Mouse (Mus musculus) liver, postnatal 0 days (tissue): ENCODE data around the gene Fam189b. TPM values are rescaled to one million over a fixed set of nuclear protein-coding genes. Genes with fewer than 3 reads are reported as not detected.
A peak's percentile ranks its signal among the peaks of the same experiment; 100 is the strongest.

Source experiments
- ATAC-seq: fragments of 200-750 bp; cut with Nextera tagmentation; 2 replicates; pipeline ENCODE4 v1.8.0; 2017; ENCODE audit warnings: mild to moderate bottlenecking, moderate library complexity
- DNase-seq: peaks from one replicate; pipeline ENCODE4 v3.0.0-alpha.2; 2016
- H3K27ac ChIP-seq: fragments of 300-500 bp; sonication (generic); 2 replicates; pipeline ENCODE4 v1.5.1; 2014; ENCODE audit warnings: antibody characterized with exemption, moderate library complexity, mild to moderate bottlenecking, low read depth
- H3K27me3 ChIP-seq: fragments of 300-500 bp; sonication (generic); 2 replicates; pipeline ENCODE4 v1.6.1; 2014; ENCODE audit warnings: low read length, control low read depth, mixed read lengths; ENCODE audit not compliant: insufficient read depth
- H3K36me3 ChIP-seq: fragments of 300-500 bp; sonication (generic); replicated peaks from 2 replicates; pipeline ENCODE4 v1.6.1; 2014; ENCODE audit warnings: mild to moderate bottlenecking, control low read depth, low read length, moderate library complexity, mixed read lengths; ENCODE audit not compliant: insufficient read depth
- H3K4me1 ChIP-seq: fragments of 300-500 bp; sonication (generic); 2 replicates; pipeline ENCODE4 v1.6.1; 2014; ENCODE audit warnings: antibody characterized with exemption, mild to moderate bottlenecking, control low read depth; ENCODE audit not compliant: insufficient read depth
- H3K4me2 ChIP-seq: fragments of 300-500 bp; sonication (generic); 2 replicates; pipeline ENCODE4 v1.6.1; 2014; ENCODE audit warnings: low read depth, mild to moderate bottlenecking, low read length, moderate library complexity, mixed read lengths
- H3K4me3 ChIP-seq: fragments of 300-500 bp; sonication (generic); 2 replicates; pipeline ENCODE4 v1.5.1; 2014; ENCODE audit warnings: low read depth, low read length
- H3K9ac ChIP-seq: fragments of 300-500 bp; sonication (generic); replicated peaks from 2 replicates; pipeline ENCODE4 v1.6.1; 2014; ENCODE audit warnings: mild to moderate bottlenecking, moderate library complexity
- H3K9me3 ChIP-seq: fragments of 300-500 bp; sonication (generic); 2 replicates; pipeline ENCODE4 v1.6.1; 2016; ENCODE audit warnings: mild to moderate bottlenecking, control low read depth, low read length, mixed read lengths
- CTCF ChIP-seq: sonication (generic); IDR thresholded peaks from 2 replicates; pipeline ENCODE4 v1.5.1; 2016; ENCODE audit warnings: antibody characterized with exemption, low read depth
- EP300 ChIP-seq: IDR thresholded peaks from 2 replicates; pipeline ENCODE4 v1.6.1; 2016; ENCODE audit warnings: antibody characterized with exemption, low read depth, mild to moderate bottlenecking
- WGBS: fragments of 180-500 bp; shearing (Covaris S2); extraction: QIAGEN DNeasy Blood & Tissue Kit; methylation state at CpG from one replicate; pipeline ENCODE4 v1.1.7; 2014; ENCODE audit not compliant: insufficient replicate concordance; 5-methylcytosine and 5-hydroxymethylcytosine counted together
- polyA plus RNA-seq: library from polyadenylated mRNA; unstranded; fragments of >200 nt; fragmentation: Nextera tagmentation; extraction: Ambion mirVana; gene quantifications from 2 replicates; pipeline ENCODE4 v1.2.1, GENCODE M21; 2015

The Fam189b gene
- polyA plus RNA-seq, 1 experiment from 2014 or later, result 2.1 TPM

DNA sequence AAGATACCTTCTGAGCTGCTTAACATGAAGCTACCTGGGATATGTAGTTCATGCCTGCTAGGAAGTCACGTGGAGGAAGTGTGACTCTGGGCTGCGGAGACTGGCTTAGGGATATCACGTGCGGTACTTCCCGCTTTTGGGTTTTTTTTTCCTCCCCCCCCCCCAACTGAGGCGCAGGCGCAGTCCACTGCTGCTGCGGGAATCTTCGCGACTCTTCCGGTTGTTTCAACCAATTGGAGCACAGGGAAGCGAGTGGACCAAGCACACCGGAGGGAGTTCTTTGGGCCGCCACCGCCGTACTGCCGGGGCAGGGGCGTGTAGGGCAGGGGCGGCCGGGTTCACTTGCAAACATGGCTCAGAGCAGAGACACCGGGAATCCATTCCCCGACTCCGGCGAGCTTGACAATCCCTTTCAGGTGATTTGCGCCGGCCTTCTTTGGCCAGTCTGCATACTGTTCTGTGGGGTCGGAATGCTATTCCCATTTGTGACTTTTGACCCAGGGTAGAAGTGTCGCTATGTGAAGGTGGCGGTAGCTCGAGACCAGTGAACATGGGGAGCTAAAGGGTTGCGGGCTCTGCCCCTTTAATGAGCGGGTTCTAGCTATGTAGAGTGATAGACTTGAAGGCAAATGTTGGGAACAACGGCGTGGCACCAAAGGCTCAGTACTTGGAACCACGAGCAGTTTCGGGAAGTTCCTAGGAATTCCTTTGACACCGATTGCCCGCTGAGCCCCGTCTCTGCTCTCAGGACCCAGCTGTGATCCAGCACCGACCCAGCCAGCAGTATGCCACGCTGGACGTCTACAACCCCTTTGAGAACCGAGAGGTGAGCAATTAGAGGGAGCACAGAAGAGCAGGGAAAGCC lies 5.5 kb upstream of the Fam189b start, which contains the start of gene Scamp3:
Gene Scamp3, plus strand, starts transcription at position 232 of the 865 bp plus-strand sequence.
- TF ChIP-seq CTCF, result no peak
- no peak for TF ChIP-seq EP300
- DNase-seq, result peak; percentile 94
- H3K4me3 ChIP-seq, result peak within 1 kb of the TSS; percentile 69
- peaks cover 65% of the 10 kb centered on the region for H3K36me3 ChIP-seq
- no peaks in the 10 kb centered on the region for H3K27me3 ChIP-seq
- peak within 1 kb of the TSS; percentile 96 for H3K4me2 ChIP-seq
- H3K27ac ChIP-seq, result peak within 1 kb of the TSS; percentile 88
- peak; percentile 94 for ATAC-seq
- peaks cover 14% of the 10 kb centered on the region for H3K4me1 ChIP-seq
- under 1% methylated on average over 43 of the region's 43 CpGs for WGBS
- no peaks in the 10 kb centered on the region for H3K9me3 ChIP-seq
- H3K9ac ChIP-seq, result peak within 1 kb of the TSS; percentile 69

DNA sequence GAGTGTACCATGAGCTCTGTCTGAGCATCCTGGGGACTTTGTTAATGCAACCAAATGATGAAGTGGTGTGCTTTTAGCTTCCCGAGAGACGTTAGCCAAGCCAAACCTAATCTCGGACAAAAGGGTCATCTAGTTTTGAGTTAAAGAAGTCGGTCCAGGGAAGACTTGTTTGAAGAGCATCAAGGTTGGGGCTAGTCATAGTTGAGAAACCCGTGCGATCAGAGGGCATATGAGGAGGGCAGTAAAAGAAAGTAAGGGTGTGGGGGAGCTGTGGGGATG lies 4.9 kb upstream of the Fam189b start:
- H3K4me3 ChIP-seq, result peak overlapping the region; percentile 69
- no peak for ATAC-seq
- H3K4me1 ChIP-seq, result peaks cover 20% of the 10 kb centered on the region
- 4% methylated on average over 6 of the region's 6 CpGs for WGBS
- H3K9me3 ChIP-seq, result no peaks in the 10 kb centered on the region
- no peak for DNase-seq
- H3K36me3 ChIP-seq, result peaks cover 61% of the 10 kb centered on the region
- H3K9ac ChIP-seq, result peak overlapping the region; percentile 69
- no peak for TF ChIP-seq EP300
- TF ChIP-seq CTCF, result no peak
- no peaks in the 10 kb centered on the region for H3K27me3 ChIP-seq
- H3K27ac ChIP-seq, result peak overlapping the region; percentile 88
- peak overlapping the region; percentile 96 for H3K4me2 ChIP-seq

GRCm38 (mm10) chr3:89179056-89179455 lies 3.9 kb upstream of the Fam189b start:
- no peak overlapping the region for H3K4me3 ChIP-seq
- DNase-seq (no peak), ATAC-seq (no peak)
- peaks cover 51% of the 10 kb centered on the region for H3K36me3 ChIP-seq
- no peak overlapping the region for H3K9ac ChIP-seq
- 81% methylated on average over 11 of the region's 11 CpGs for whole genome bisulfite sequencing
- TF ChIP-seq EP300 (no peak), CTCF (no peak)
- H3K4me2 ChIP-seq, result peak overlapping the region; percentile 96; the same call in 1 of the 2 replicates
- no peak overlapping the region for H3K27ac ChIP-seq
- peaks cover 27% of the 10 kb centered on the region for H3K4me1 ChIP-seq
- no peaks in the 10 kb centered on the region for H3K9me3 ChIP-seq
- H3K27me3 ChIP-seq, result no peaks in the 10 kb centered on the region

DNA sequence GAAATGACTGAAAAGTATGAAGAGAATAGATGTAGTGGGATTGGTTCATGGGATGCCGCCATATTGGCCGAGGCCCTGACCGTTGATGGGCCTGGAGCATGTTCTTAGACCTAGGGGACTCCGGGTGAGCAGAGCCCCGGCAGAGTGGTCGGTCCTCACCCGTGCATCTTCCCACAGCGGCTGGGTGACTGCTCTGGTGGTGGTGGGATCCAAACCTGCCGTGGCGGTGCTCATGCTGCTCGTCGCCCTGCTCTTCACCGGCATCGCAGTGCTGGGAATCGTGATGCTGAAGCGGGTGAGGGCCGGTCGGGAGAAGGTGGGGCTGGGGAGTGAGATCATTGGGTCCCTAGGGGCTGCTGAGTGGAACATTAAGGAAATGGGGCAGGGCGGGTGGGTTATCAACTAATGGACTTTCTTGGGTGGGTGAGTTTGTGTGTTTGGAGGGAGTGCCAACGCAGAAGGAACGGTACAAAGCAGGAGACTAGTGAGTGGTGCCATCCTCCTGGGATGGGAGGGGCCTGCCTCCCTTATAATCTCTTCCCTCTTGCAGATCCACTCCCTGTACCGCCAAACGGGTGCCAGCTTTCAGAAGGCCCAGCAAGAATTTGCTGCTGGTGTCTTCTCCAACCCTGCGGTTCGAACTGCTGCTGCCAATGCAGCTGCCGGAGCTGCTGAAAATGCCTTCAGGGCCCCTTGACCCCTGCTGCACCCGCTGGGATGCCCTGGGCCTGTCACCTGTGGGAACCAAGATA lies 1.0 kb upstream of the Fam189b start:
- WGBS, result 86% methylated on average over 27 of the region's 27 CpGs
- Histone ChIP-seq H3K27ac (no peak overlapping the region), H3K36me3 (peaks cover 30% of the 10 kb centered on the region), H3K27me3 (no peaks in the 10 kb centered on the region), H3K9me3 (no peaks in the 10 kb centered on the region), H3K4me2 (0 out of 2 replicates have a peak overlapping the region, but pooled peaks have one; percentile 85), H3K4me1 (peaks cover 27% of the 10 kb centered on the region), H3K4me3 (no peak overlapping the region), H3K9ac (no peak overlapping the region)
- ATAC-seq (no peak), DNase-seq (no peak)
- no peak for TF ChIP-seq EP300
- TF ChIP-seq CTCF, result no peak

DNA sequence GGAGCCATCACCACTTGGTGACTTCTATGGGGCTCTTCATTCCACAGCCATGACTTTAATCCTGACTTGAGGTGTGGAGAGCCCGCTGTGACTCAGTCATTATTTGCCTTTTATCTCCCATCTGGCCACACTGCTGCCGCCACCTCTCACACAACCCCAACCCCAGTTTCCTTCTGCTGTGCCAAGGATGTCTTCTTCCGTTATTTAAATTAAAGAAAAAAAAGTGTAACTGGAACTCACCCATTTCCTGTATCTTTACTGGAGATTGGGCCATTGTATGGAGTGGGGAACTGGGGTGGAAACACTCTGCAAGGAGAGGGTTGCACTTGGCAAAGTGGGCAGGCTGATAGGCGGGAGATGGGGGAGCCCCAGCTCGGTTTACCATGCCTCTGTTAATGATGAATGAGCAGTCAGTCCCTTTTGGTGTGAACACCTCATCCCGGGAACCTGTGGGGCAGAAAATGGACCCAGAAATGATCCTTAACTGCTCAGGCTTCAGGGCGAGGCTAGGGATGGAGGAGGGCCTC lies 349 bp upstream of the Fam189b start:
- peaks cover 30% of the 10 kb centered on the region for H3K36me3 ChIP-seq
- peak overlapping the region; percentile 61; the same call in 1 of the 2 replicates for H3K9ac ChIP-seq
- no peak overlapping the region for H3K27ac ChIP-seq
- ATAC-seq (no peak), DNase-seq (no peak)
- no peaks in the 10 kb centered on the region for H3K9me3 ChIP-seq
- peaks cover 27% of the 10 kb centered on the region for H3K4me1 ChIP-seq
- H3K4me3 ChIP-seq, result peak overlapping the region; percentile 53
- H3K4me2 ChIP-seq, result peak overlapping the region; percentile 85
- 31% methylated on average over 7 of the region's 7 CpGs for WGBS
- H3K27me3 ChIP-seq, result no peaks in the 10 kb centered on the region
- TF ChIP-seq EP300, result no peak
- TF ChIP-seq CTCF, result no peak

DNA sequence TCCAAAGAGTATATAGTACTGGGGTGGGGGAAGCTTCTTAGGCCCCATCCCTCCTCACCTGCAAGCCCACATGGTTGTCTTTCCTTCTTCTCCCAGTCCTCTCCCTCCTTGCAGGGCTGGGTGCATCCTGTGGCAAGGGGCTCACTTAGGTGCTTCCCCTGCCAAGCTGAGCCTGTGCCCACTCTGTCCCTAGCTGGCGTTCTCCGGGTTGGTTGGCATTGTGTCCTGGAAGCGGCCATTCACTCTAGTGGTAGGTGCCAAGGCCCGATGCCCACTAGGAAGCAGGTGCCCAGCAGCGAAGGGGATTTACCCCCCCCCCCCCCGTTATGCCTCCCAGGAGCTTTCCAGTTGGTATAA lies 994 bp downstream of the Fam189b start:
- TF ChIP-seq EP300, result no peak
- TF ChIP-seq CTCF, result no peak
- DNase-seq (no peak), ATAC-seq (no peak)
- Histone ChIP-seq H3K4me2 (peak overlapping the region; percentile 85), H3K4me3 (no peak overlapping the region), H3K9ac (0 out of 2 replicates have a peak overlapping the region, but pooled peaks have one; percentile 61), H3K4me1 (peaks cover 17% of the 10 kb centered on the region), H3K36me3 (peaks cover 29% of the 10 kb centered on the region), H3K9me3 (no peaks in the 10 kb centered on the region), H3K27ac (no peak overlapping the region), H3K27me3 (no peaks in the 10 kb centered on the region)
- 79% methylated on average over 6 of the region's 6 CpGs for WGBS
